Mouse (Mus musculus) right cerebral cortex, postnatal 4 days (tissue): ENCODE measurements at regions not wholly inside any gene's neighbourhood (a gene's known extent, or its start where the extent isn't known, plus 50 kb on each side); places are given as distances from the start of the nearest gene placed in this dataset.

ENCODE experiments used
- DNase-seq: peaks from one replicate; pipeline ENCODE4 v3.0.0-alpha.2; 2022

DNA sequence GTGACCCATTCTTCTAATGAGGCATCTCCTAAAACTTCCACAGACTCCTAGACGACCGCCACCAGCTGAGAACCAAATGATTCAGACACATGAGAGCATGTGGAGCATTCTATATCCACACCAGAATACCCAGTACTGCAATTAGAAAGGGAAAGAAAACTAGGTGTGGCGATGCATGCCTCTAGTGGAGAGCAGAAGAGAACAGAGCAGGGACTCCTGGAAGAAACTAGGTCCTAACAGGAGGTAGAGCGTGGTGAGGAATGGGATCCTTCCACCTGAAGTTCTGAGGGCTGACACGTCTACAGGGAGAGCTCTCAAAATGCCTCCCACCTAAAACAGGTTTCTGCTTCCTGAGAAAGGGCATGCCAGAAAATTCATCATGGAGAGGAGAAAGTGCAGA is 109.3 kb downstream of the Gm10260 start:
- DNase-seq, result no peak

DNA sequence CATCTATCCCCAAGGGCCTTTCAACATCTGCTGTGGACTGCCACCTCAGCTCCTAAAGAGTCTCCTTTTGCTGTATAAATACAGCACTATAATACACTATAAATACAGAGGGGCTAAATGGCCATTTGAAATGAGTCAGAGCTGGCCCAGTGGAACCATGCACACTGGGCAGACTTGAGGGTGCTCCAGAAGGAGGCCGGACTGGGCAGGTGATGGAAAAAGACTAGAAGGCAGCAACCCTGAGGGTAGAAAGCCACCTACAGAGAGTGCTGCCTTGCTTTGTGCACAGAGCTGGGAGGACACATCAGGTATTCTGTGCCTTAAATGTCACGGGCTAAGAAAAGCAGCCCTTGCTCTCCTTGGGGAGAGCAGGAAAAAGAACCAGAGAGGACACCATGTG is 110.2 kb downstream of the Gm10260 start:
- DNase-seq, result no peak

DNA sequence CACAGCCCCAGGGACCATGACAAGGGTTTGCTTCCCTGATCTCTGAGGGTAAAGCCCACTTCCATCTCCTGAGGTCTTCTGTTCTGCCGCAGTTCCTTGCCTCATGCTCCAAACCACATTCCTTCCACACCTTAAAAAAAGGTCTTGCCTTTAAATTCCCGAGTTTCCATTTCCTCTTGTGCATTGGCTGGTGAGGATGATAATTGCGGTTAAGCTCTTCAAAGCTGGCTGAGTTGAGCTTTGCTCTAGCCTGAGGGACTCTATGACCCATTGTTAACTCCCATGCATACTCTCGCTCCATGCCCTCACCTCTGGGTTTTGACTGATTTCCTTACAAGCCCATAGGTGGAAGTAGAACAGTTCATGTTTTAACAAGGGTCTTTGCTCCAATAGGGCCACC is 112.9 kb downstream of the Gm10260 start:
- DNase-seq, result no peak

GRCm38 (mm10) chr13:97646021-97646385 is 114.4 kb downstream of the Gm10260 start:
- DNase-seq, result no peak

DNA sequence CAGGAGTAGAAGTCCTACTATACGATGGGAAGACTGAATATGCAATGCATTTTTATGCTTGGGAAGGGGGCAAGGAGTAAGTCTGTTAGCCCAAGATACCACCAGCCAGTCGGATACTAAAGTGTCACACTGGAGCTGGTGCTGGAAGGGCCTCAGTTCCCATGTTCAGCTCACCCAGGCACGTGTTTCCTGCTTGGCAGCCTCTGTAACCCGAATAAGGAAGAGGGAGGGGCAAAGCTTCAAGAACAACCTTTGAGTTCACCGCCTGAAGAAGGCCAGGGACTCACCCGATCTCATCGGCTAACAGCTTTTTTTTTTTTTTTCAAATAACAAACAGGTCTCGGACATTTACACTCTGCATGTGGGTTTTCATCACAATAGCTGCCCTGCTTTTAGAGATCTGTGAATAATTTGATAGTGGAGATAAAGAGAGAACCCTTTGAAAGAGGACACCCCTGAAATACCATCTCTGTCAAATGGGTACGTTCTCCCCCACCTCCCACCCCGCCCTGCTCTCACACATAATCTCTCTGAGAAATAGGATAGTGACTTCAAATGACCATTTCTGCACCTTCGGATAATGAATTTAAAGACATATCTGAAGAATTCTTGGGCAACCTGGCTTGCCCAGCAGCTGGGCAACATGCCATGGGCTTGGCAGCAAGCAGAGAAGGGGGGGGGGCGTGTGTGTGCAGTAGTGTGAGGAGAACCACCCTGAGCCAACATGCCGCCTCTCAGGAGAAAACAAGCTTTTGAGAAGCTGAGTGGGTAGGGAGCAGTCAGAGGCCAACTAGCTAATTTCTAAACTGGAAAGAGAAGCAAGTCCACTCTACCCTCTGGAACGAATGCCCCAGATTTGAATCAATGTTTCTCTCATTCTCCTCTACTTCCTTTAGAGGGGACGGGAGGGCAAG is 115.1 kb downstream of the Gm10260 start:
- DNase-seq, result peak; percentile 37

- no peak for DNase-seq
Measured at GRCm38 (mm10) chr13:97640236-97640635, 120.2 kb downstream of the Gm10260 start.

- no peak for DNase-seq
Measured at GRCm38 (mm10) chr13:97639656-97640055, 120.8 kb downstream of the Gm10260 start.

DNA sequence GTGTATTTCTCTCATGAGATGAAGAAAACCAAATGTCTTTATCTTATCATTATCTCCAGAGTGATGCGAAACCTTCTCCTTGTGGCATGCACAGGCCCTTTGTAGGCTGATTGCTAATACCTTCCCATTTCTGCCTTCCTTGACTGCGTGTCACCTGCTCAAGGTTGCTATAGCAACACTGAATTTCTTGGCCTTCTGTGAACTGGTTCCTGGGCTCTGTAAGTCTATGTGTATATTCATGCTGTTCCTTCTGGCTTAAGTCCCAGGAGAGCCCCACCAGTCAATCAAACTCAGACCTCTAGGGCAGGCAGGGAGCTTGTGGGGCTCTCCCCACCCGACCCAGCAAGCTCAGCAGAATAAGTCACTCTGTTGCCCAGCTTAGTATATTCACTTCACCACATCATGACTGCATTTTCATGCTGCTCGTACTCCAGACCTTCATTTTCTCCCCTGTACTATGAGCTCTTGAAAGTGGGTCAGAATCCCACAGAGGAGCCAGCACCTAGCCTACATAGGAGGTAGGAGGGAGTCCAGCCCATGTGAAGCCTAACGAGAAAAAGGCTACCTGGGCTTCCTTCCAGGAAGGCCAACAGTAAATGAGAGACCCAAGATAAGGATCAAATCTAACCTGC is 121.9 kb downstream of the Gm10260 start:
- no peak for DNase-seq

- no peak for DNase-seq
Measured at GRCm38 (mm10) chr13:97637506-97637905, 122.9 kb downstream of the Gm10260 start.

- no peak for DNase-seq
Measured at GRCm38 (mm10) chr13:97634041-97634788, 126.2 kb downstream of the Gm10260 start.

DNA sequence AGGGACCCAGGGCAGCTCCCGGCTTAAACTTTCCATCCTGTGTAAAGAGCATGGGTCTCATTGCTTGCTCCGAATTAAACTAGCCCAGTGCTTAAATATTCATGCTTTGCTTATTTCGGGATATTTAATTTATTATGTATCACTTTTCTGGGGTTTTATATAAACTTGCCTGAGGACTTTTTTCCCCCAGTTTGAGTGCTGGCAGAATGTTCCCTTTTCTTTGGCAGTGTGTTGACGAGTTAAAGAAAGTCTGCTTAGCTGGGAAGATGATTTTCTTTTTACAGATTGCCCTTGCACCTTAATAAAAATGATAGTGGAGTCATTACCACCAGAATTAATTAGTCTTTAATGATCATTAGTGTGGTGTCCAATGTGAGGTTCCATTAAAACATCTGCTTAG is 126.9 kb downstream of the Gm10260 start:
- DNase-seq, result no peak

- DNase-seq, result no peak
Measured at GRCm38 (mm10) chr13:97631872-97632402, 128.5 kb downstream of the Gm10260 start.

DNA sequence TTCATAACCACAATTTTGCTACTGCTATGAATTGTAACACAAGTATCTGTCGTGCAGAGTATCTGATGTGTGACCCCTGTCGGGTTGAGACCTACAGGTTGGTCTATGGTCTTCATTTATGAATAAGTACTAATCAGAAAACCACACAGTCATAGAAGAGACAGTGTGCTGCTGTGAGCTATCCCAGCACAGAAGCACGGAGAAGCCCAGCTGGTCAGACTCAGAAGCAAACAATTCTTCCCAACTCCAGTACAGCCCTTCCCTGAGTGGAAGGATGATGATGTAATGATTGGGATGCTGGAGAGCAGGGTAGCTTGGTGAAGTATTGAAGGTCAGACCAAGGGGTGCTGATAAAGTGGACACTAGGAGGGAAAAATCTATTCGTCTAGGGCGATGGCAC is 129.5 kb downstream of the Gm10260 start:
- DNase-seq, result no peak

- no peak for DNase-seq
Measured at GRCm38 (mm10) chr13:97628608-97629007, 131.8 kb downstream of the Gm10260 start.

DNA sequence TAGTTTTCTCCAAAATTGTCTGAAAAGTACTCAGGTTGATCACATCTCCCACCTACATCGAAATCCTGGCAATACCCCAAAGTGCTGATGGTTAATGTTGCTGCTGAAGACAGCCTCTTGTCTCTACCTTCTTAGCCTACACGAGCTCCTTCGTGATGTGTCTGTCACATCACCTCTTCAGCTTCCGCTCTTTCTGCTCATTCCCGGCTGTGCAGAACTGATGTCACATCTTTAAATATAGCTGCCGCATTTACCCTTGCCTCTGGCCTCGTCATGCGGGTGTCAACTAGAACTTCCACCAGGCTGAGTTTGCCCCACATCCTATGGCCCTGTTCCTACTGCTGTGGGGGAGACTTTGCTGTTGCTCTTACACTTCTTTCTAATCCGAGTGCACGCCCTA is 133.2 kb downstream of the Gm10260 start:
- no peak for DNase-seq

DNA sequence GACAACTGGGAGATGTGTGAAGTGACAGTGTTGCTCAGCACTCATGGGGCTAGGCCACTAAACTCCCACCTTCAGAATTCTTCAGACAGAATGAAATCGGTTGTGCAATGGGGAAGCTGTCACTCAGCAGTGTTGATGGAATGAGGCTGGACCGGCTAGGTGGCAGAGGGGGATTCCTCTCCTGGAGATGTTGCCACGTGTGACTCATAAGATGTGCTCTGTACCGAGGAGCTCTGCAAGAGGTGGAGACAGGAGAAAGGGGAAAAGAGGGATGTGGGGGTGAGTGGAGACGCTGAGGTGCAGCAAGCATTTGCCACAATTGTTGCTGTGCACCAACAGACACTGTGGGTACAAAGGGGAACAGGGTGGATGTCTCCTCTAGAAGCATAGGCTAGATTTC is 133.6 kb downstream of the Gm10260 start:
- DNase-seq, result no peak

DNA sequence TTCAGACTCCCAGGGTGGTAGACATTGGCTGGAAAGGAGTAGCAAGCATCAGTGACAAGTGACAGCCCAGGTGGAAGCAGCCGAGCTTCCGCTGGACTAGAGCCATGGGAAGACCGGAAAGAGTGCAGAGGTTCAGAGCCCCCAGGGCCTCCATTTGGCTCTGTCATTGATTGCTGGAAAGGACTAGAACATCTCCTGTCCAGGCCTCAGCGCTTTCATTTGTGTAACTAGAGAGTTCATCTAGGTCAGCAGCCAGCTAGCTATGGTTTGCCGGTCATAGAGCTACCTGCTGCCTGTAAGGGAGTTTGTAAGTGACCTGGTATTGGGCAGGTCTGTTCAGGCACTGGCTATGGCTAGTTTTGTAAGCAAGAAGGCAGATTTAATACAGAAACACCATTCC is 134.3 kb downstream of the Gm10260 start:
- no peak for DNase-seq

DNA sequence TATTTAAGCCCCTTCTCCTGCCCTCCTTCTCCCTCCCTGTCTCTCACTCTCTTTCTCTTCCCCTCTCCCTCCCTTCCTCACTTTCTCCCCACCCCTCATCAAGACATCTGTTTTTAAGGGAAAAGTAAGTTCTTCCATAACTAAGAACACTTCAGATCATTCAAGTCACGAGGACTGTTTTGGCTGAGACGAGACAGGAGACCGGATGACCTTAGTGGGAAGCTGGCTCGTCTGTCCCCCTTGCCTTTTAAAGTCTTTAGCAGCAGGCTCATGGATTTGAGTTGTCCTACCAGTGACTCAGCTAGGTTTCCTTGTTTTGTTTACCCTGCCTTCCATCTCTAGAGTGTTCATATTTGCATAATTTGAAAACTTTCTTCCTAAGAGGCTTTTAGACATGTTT is 135.0 kb downstream of the Gm10260 start:
- DNase-seq, result no peak

DNA sequence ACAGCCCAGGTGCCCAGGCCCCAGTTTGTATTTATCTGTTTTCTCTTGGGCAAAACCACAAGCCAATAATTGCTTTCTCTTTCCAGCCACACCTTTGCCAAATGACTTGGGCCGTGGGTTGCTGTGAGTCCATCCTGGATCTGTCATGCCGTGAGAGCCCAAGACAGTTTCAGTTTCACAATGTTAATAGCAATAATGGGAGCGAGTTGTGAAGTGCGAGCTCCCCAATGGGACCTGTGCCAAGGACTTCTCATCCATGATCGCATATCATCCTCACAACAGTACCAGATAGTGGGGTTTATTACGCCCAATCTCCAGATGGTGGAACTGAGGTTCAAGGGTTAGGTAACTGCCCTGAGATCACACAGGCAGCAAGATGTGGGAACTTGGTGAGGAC is 142.2 kb downstream of the Gm10260 start:
- DNase-seq, result no peak

DNA sequence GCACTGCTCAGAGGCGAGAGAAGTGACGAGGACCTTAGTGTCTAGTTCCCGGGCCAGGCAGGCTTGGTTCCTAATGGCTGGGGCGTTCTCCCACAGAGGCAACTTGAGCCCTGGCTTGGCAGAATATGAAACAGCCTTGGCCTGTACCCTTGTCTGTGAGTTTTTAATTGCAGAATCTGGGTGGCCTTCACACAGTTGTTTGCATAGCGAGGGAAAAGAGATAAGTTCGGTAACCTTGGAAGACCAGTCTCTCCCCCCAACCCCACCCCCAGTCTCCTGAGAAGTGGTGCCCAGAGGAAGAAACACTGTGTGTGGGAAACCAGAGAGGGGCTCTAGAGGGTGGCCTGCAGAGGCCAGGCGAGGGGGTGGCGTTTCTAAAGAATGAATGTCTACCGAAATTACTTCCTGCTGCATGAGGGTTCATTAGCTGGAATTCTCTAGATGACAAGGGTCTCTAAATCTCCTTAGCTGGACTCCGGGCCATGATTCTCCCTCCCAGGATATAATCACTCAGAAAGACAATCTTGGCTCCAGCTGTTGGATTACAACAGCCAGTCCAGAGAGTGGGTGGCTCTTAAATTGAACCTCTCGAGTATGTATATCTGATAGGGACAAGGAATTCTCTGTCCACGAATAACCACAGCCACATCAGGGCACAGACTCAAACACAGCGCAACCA is 142.8 kb downstream of the Gm10260 start:
- no peak for DNase-seq

DNA sequence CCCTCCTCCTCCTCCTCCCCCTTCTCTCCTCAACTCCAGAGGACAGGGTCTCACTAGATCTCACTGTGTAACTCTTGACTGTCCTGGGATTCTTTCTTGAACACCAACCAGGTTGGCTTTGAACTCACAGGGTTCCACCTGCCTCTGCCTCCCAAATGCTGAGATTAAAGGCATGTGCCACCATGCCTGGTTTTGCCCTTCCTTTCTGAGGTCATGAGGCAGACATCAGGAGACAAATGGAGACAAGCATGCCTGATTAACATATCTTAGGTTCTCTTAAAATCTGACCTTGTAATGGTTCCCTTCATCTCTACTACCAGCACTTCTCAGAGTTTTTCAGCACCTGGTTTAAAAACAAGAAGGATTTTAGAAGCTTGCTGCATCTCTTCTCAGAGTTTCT is 143.5 kb downstream of the Gm10260 start:
- no peak for DNase-seq

- DNase-seq, result peak; percentile 21
Measured at GRCm38 (mm10) chr13:97607221-97607723, 153.2 kb downstream of the Gm10260 start.

DNA sequence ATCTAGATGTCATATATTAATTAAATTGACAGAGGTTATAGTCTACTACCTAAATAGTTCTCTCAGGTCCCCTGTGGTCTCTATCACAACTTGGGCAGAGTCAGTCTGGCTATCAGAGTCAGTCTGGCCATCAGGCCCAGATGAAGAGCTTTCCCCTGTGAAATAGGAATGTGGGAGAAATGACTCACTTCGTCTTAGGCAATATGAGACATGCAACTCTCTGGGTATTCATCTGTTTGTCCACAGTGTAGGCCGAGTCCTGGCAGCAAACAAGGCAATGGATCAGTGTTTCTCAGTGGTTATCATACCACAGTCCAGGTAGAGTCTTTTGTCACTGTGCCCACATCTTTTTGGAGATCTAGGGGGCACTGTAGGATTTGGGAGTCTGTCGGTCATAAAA is 156.0 kb downstream of the Gm10260 start:
- DNase-seq, result no peak
